Mouse (Mus musculus): ENCODE data around the gene Specc1l.
"Not testable (repeated sequence)": the region's sequence is repeated elsewhere in the genome, so short reads cannot be mapped to it uniquely, and the experiment has no call there.

Specc1l gene

GRCm38 (mm10) chr10:75277501-75277900, 65.6 kb downstream of the Specc1l start:
- no peak for DNase-seq (ENCODE audit: low spot score in 2 of 2)

GRCm38 (mm10) chr10:75282648-75283047, 70.8 kb downstream of the Specc1l start:
- peak in 1 of 2 experiments; percentile 24 for DNase-seq (ENCODE audit: low spot score in 2 of 2)

- DNase-seq (ENCODE audit: low spot score in 2 of 2) = no peak
Measured at GRCm38 (mm10) chr10:75283821-75284220, 71.9 kb downstream of the Specc1l start.

GRCm38 (mm10) chr10:75288579-75288978, 76.7 kb downstream of the Specc1l start:
- DNase-seq (ENCODE audit: low spot score in 2 of 2) = no peak

- no peak for DNase-seq (ENCODE audit: low spot score in 2 of 2)
Measured at GRCm38 (mm10) chr10:75289392-75289791, 77.5 kb downstream of the Specc1l start.

GRCm38 (mm10) chr10:75290650-75291049, 78.8 kb downstream of the Specc1l start:
- no peak for DNase-seq (ENCODE audit: low spot score in 2 of 2)

GRCm38 (mm10) chr10:75291338-75291737, 79.5 kb downstream of the Specc1l start:
- no peak for DNase-seq (ENCODE audit: low spot score in 2 of 2)

- DNase-seq (ENCODE audit: low spot score in 2 of 2) = not testable (repeated sequence)
Measured at GRCm38 (mm10) chr10:75292206-75292605, 80.3 kb downstream of the Specc1l start.

GRCm38 (mm10) chr10:75293288-75293687, 81.4 kb downstream of the Specc1l start:
- DNase-seq (ENCODE audit: low spot score in 2 of 2) = no peak

GRCm38 (mm10) chr10:75294362-75294761, 82.5 kb downstream of the Specc1l start:
- no peak for DNase-seq (ENCODE audit: low spot score in 2 of 2)

- no peak for DNase-seq (ENCODE audit: low spot score in 2 of 2)
Measured at GRCm38 (mm10) chr10:75294926-75295325, 83.1 kb downstream of the Specc1l start.

GRCm38 (mm10) chr10:75298608-75299007, 86.7 kb downstream of the Specc1l start:
- no peak for DNase-seq (ENCODE audit: low spot score in 2 of 2)

GRCm38 (mm10) chr10:75299785-75300418, 88.0 kb downstream of the Specc1l start:
- DNase-seq (ENCODE audit: low spot score in 2 of 2) = peak; percentile 29 to 53

GRCm38 (mm10) chr10:75301195-75301806, 89.4 kb downstream of the Specc1l start:
- DNase-seq (ENCODE audit: low spot score in 2 of 2) = no peak

- DNase-seq (ENCODE audit: low spot score in 2 of 2) = no peak
Measured at GRCm38 (mm10) chr10:75301937-75302336, 90.1 kb downstream of the Specc1l start.

GRCm38 (mm10) chr10:75302536-75302935, 90.7 kb downstream of the Specc1l start:
- no peak for DNase-seq (ENCODE audit: low spot score in 2 of 2)

GRCm38 (mm10) chr10:75303324-75304048, 91.6 kb downstream of the Specc1l start:
- DNase-seq (ENCODE audit: low spot score in 2 of 2) = no peak

GRCm38 (mm10) chr10:75304049-75304405, 92.2 kb downstream of the Specc1l start:
- DNase-seq (ENCODE audit: low spot score in 2 of 2) = no peak

- DNase-seq (ENCODE audit: low spot score in 2 of 2) = no peak
Measured at GRCm38 (mm10) chr10:75304413-75304812, 92.5 kb downstream of the Specc1l start.

GRCm38 (mm10) chr10:75307130-75307529, 95.3 kb downstream of the Specc1l start:
- no peak for DNase-seq (ENCODE audit: low spot score in 2 of 2)

- no peak for DNase-seq (ENCODE audit: low spot score in 2 of 2)
Measured at GRCm38 (mm10) chr10:75312361-75312760, 100.5 kb downstream of the Specc1l start.

- no peak for DNase-seq (ENCODE audit: low spot score in 2 of 2)
Measured at GRCm38 (mm10) chr10:75314190-75314980, 102.5 kb downstream of the Specc1l start.

Data from spleen, postnatal 14 days (tissue).